ENCODE assay signal across 13 mouse cellular contexts in genomic region chr8:71299716-71300115, GRCm38 (mm10).
"Had no signal": no experiment of that assay in that cellular context is flagged by ENCODE, and none has a peak within 500 bp of the region (broad histone marks: within the 10 kb centered on the region; RNA-seq: fewer than 3 reads in every experiment).

No protein-coding gene starts in this region.

- H3K4me1 ChIP-seq: limb, embryonic 13.5 days; lung, embryonic 15.5 days; midbrain, embryonic 15.5 days; neural tube, embryonic 12.5 days had no signal

- H3K36me3 ChIP-seq: midbrain, embryonic 15.5 days had no signal

- ATAC-seq: midbrain, embryonic 15.5 days had no signal

- H3K27me3 ChIP-seq: limb, embryonic 13.5 days; liver, embryonic 15.5 days; lung, embryonic 15.5 days; megakaryocyte, embryonic 14.5 days; midbrain, embryonic 15.5 days; neural tube, embryonic 12.5 days had no signal

- H3K27ac ChIP-seq: limb, embryonic 13.5 days; liver, embryonic 15.5 days; lung, embryonic 15.5 days; midbrain, embryonic 15.5 days; neural tube, embryonic 12.5 days had no signal

- DNase-seq: kidney, adult 18-20 months; kidney, postnatal 10 days; kidney, postnatal 4 days; left cerebral cortex, postnatal 4 days; lung, postnatal 14 days; thymus, postnatal 25 days had no signal

- H3K4me3 ChIP-seq: limb, embryonic 13.5 days; liver, embryonic 15.5 days; lung, embryonic 15.5 days; midbrain, embryonic 15.5 days; neural tube, embryonic 12.5 days had no signal

- H3K4me2 ChIP-seq: limb, embryonic 13.5 days; liver, embryonic 15.5 days; lung, embryonic 15.5 days; midbrain, embryonic 11.5 days; midbrain, embryonic 15.5 days; neural tube, embryonic 12.5 days had no signal

- H3K9ac ChIP-seq: limb, embryonic 13.5 days; liver, embryonic 15.5 days; lung, embryonic 15.5 days; midbrain, embryonic 15.5 days; neural tube, embryonic 12.5 days had no signal

- H3K9me3 ChIP-seq: liver, embryonic 15.5 days; lung, embryonic 15.5 days; midbrain, embryonic 15.5 days; neural tube, embryonic 12.5 days had no signal
